Mouse (Mus musculus): ENCODE measurements at regions not wholly inside any gene's neighbourhood (a gene's known extent, or its start where the extent isn't known, plus 50 kb on each side); places are given as distances from the start of the nearest gene placed in this dataset.
"Not testable (repeated sequence)": the region's sequence is repeated elsewhere in the genome, so short reads cannot be mapped to it uniquely, and the experiment has no call there.

- ATAC-seq (replicated peaks; ENCODE audit: low FRiP score, low TSS enrichment, poor library complexity, severe bottlenecking): no peak
Observed at GRCm38 (mm10) chr17:9235141-9235571, 186.7 kb upstream of the Gm17728 start.

- ATAC-seq (replicated peaks; ENCODE audit: low FRiP score, low TSS enrichment, poor library complexity, severe bottlenecking): no peak
Observed at GRCm38 (mm10) chr17:9258646-9259170, 163.2 kb upstream of the Gm17728 start.

- no peak for ATAC-seq (replicated peaks; ENCODE audit: low FRiP score, low TSS enrichment, poor library complexity, severe bottlenecking)
Observed at GRCm38 (mm10) chr17:9268776-9269175, 153.1 kb upstream of the Gm17728 start.

GRCm38 (mm10) chr17:9278046-9278445 lies 143.8 kb upstream of the Gm17728 start:
- ATAC-seq (replicated peaks; ENCODE audit: low FRiP score, low TSS enrichment, poor library complexity, severe bottlenecking): not testable (repeated sequence)

- no peak for ATAC-seq (replicated peaks; ENCODE audit: low FRiP score, low TSS enrichment, poor library complexity, severe bottlenecking)
Observed at GRCm38 (mm10) chr17:9279481-9279880, 142.4 kb upstream of the Gm17728 start.

GRCm38 (mm10) chr17:9281891-9282290 lies 140.0 kb upstream of the Gm17728 start:
- ATAC-seq (replicated peaks; ENCODE audit: low FRiP score, low TSS enrichment, poor library complexity, severe bottlenecking): no peak

GRCm38 (mm10) chr17:9282333-9283176 lies 139.3 kb upstream of the Gm17728 start:
- no peak for ATAC-seq (replicated peaks; ENCODE audit: low FRiP score, low TSS enrichment, poor library complexity, severe bottlenecking)

- no peak for ATAC-seq (replicated peaks; ENCODE audit: low FRiP score, low TSS enrichment, poor library complexity, severe bottlenecking)
Observed at GRCm38 (mm10) chr17:9286431-9286830, 135.4 kb upstream of the Gm17728 start.

- no peak for ATAC-seq (replicated peaks; ENCODE audit: low FRiP score, low TSS enrichment, poor library complexity, severe bottlenecking)
Observed at GRCm38 (mm10) chr17:9286834-9287233, 135.0 kb upstream of the Gm17728 start.

GRCm38 (mm10) chr17:9287682-9288081 lies 134.2 kb upstream of the Gm17728 start:
- no peak for ATAC-seq (replicated peaks; ENCODE audit: low FRiP score, low TSS enrichment, poor library complexity, severe bottlenecking)

- no peak for ATAC-seq (replicated peaks; ENCODE audit: low FRiP score, low TSS enrichment, poor library complexity, severe bottlenecking)
Observed at GRCm38 (mm10) chr17:9291601-9292000, 130.3 kb upstream of the Gm17728 start.

- no peak for ATAC-seq (replicated peaks; ENCODE audit: low FRiP score, low TSS enrichment, poor library complexity, severe bottlenecking)
Observed at GRCm38 (mm10) chr17:9292296-9292695, 129.6 kb upstream of the Gm17728 start.

- ATAC-seq (replicated peaks; ENCODE audit: low FRiP score, low TSS enrichment, poor library complexity, severe bottlenecking): no peak
Observed at GRCm38 (mm10) chr17:9296371-9296770, 125.5 kb upstream of the Gm17728 start.

GRCm38 (mm10) chr17:9298231-9298630 lies 123.6 kb upstream of the Gm17728 start:
- ATAC-seq (replicated peaks; ENCODE audit: low FRiP score, low TSS enrichment, poor library complexity, severe bottlenecking): no peak

GRCm38 (mm10) chr17:9301101-9301501 lies 120.8 kb upstream of the Gm17728 start:
- no peak for ATAC-seq (replicated peaks; ENCODE audit: low FRiP score, low TSS enrichment, poor library complexity, severe bottlenecking)

- ATAC-seq (replicated peaks; ENCODE audit: low FRiP score, low TSS enrichment, poor library complexity, severe bottlenecking): no peak
Observed at GRCm38 (mm10) chr17:9308507-9308906, 113.4 kb upstream of the Gm17728 start.

GRCm38 (mm10) chr17:9322772-9323171 lies 99.1 kb upstream of the Gm17728 start:
- no peak for ATAC-seq (replicated peaks; ENCODE audit: low FRiP score, low TSS enrichment, poor library complexity, severe bottlenecking)

- ATAC-seq (replicated peaks; ENCODE audit: low FRiP score, low TSS enrichment, poor library complexity, severe bottlenecking): no peak
Observed at GRCm38 (mm10) chr17:9328886-9329455, 92.9 kb upstream of the Gm17728 start.

GRCm38 (mm10) chr17:9357572-9358159 lies 64.2 kb upstream of the Gm17728 start:
- no peak for ATAC-seq (replicated peaks; ENCODE audit: low FRiP score, low TSS enrichment, poor library complexity, severe bottlenecking)
